In the genomic region with DNA sequence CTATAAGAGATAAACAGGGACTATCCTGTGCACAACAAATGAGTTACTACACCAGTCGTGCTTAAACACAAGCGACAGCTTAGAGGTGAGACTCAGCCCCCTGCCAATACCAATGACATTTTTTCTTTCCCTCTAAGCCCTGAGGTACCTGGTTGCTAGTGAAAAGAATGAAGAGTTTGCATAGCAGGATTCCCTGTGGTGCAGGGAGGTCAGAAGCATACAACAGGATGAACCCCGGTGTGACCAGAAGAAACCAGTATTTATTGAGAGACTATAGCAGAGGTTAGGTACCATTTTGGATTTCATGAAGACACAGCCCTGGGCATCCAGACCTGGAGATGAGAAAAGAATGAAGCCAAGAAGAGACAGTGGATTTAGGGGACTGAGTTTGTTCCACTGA, we compare ENCODE assay signal across 28 mouse cellular contexts.
"Had no signal": no experiment of that assay in that cellular context is flagged by ENCODE, and none has a peak within 500 bp of the region (broad histone marks: within the 10 kb centered on the region; RNA-seq: fewer than 3 reads in every experiment).

No protein-coding gene starts in this region.

- DNase-seq: left cerebral cortex, postnatal 4 days; liver; liver, embryonic 13.5 days; liver, postnatal 0 days; lung, adult 18-20 months; lung, adult 2 months; lung, embryonic 14.5 days; lung, postnatal 10 days; lung, postnatal 14 days; lung, postnatal 36 days; lung, postnatal 4 days; midbrain, embryonic 14.5 days had no signal

- H3K4me3 ChIP-seq: limb, embryonic 10.5 days; limb, embryonic 12.5 days; limb, embryonic 13.5 days; limb, embryonic 15.5 days; liver, embryonic 12.5 days; liver, embryonic 13.5 days; liver, embryonic 15.5 days; lung, embryonic 15.5 days; megakaryocyte, embryonic 14.5 days; midbrain, embryonic 10.5 days; midbrain, embryonic 12.5 days; midbrain, embryonic 13.5 days; midbrain, embryonic 15.5 days; myocyte; neural tube, embryonic 12.5 days had no signal

- H3K27ac ChIP-seq: limb, embryonic 10.5 days; limb, embryonic 12.5 days; limb, embryonic 13.5 days; limb, embryonic 15.5 days; liver, embryonic 12.5 days; liver, embryonic 13.5 days; liver, embryonic 14.5 days; liver, embryonic 15.5 days; lung, embryonic 15.5 days; macrophage; midbrain, embryonic 10.5 days; midbrain, embryonic 12.5 days; midbrain, embryonic 13.5 days; midbrain, embryonic 15.5 days; neural tube, embryonic 12.5 days had no signal
